Mouse (Mus musculus): ENCODE measurements around the gene Doc2b.

GRCm38 (mm10) chr11:75741615-75742014 is 54.2 kb downstream of the Doc2b start:
- TF ChIP-seq CTCF (IDR thresholded peaks at IDR 0.05; ENCODE audit: borderline replicate concordance, insufficient read depth, low read depth, low read length) = no peak
- TF ChIP-seq POLR2A (IDR thresholded peaks at IDR 0.05; ENCODE audit: borderline replicate concordance, insufficient read depth, low read length) = no peak

Measured in cerebellum, adult 2 months (tissue).